Mouse (Mus musculus): ENCODE measurements at regions not wholly inside any gene's neighbourhood (a gene's known extent, or its start where the extent isn't known, plus 50 kb on each side); places are given as distances from the start of the nearest gene placed in this dataset.
"Not testable (repeated sequence)": the region's sequence is repeated elsewhere in the genome, so short reads cannot be mapped to it uniquely, and the experiment has no call there.

DNA sequence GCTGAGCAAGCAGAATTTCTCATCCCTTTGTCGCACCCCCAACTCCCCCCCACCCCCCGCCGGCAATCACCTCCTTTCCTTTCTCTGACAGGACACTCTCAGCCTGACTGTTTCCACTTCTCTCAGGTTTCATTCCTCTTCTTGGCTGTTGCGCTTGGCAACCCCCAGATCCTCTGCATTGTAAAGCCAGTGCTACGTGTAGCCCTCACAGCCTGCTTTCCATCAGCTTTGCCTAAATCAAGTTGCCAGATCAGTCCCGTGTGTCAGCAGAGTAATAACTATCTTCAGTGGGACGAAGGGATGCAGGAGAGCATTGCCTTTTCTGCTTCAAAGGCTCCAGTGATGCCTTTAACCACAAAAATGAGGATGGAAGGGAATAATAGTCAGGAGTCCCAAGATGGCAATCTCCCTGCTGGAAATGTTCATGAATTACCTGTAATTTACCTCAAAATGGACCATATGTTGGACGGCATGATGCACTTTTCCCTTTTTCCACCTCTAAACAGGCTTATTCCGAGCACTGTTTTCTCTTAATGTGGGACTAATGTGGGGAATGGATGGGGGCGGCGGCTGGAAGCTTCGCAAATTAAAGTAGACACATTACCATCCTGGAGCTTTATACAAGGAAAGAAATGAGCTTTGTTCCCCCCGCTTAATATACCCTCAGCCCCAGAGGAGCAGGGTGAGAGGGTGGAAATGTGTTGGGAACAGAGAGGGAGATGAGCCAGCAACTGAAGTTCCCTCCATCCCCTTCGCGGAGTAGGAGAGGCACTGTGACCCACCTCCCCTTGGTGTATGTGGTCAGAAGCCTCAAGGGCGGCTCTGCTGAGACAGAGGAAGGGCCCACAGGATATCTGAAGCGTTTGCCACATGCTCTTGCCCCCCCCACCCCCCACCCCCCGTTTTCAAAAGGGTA, 168.3 kb upstream of the Npvf start:
- Histone ChIP-seq H3K27me3 (ENCODE audit: control insufficient read depth, insufficient read depth, low read length) (0 out of 2 replicates have a peak, but pooled peaks cover 3% of the 10 kb centered on the region), H3K27ac (ENCODE audit: low read length) (no peak overlapping the region), H3K4me1 (ENCODE audit: control insufficient read depth, insufficient read depth, low read length) (peaks cover 3% of the 10 kb centered on the region; the same call in 1 of the 2 replicates), H3K36me3 (ENCODE audit: control insufficient read depth, insufficient read depth) (no peaks in the 10 kb centered on the region), H3K9me3 (replicated peaks; ENCODE audit: control insufficient read depth, low read length) (no peaks in the 10 kb centered on the region), H3K9ac (ENCODE audit: low read length) (no peak overlapping the region), H3K4me3 (ENCODE audit: low read length) (no peak overlapping the region), H3K4me2 (ENCODE audit: low read depth, low read length) (no peak overlapping the region)
- no peak for ATAC-seq (replicated peaks; ENCODE audit: extremely low read depth, insufficient read depth, low FRiP score)
- WGBS: 58% methylated on average over 18 of the region's 18 CpGs

DNA sequence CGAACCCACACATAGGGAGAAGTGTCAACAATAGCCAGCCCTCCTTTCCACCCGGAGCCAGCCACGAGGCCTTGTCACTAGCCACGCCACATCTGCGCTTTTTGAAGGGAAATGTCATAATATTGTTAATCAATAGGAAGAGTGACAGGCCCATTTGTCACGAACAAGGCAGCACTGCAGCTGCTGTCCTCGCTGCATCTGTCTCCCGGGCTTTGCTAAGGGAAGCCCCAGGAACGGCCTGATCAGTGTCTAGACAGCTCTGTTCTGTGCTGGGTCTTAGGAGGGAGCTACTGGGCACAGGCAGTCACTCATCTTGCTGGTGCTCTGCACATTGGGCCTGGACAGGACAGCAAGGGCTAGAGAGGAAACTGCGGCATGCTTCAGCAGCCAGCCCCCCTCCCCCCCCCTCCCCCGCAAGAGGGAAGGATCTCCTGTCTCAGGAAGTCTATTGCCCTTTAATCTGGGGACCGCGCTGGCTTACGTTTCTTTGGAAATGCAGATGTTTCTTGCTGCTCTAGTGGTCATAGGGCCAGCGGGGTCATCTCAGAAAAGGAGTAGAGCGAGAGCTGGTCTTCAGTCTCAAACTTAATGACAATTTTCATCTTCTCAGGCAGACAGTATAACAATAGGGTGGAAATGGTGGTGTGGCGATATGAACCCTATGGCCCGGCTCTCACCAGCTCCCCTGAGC, 169.1 kb upstream of the Npvf start:
- Histone ChIP-seq H3K4me1 (ENCODE audit: control insufficient read depth, insufficient read depth, low read length) (peaks cover 3% of the 10 kb centered on the region; the same call in 1 of the 2 replicates), H3K4me2 (ENCODE audit: low read depth, low read length) (no peak overlapping the region), H3K27ac (ENCODE audit: low read length) (no peak overlapping the region), H3K27me3 (ENCODE audit: control insufficient read depth, insufficient read depth, low read length) (0 out of 2 replicates have a peak, but pooled peaks cover 3% of the 10 kb centered on the region), H3K36me3 (ENCODE audit: control insufficient read depth, insufficient read depth) (no peaks in the 10 kb centered on the region), H3K4me3 (ENCODE audit: low read length) (no peak overlapping the region), H3K9me3 (replicated peaks; ENCODE audit: control insufficient read depth, low read length) (peaks cover 5% of the 10 kb centered on the region), H3K9ac (ENCODE audit: low read length) (no peak overlapping the region)
- ATAC-seq (replicated peaks; ENCODE audit: extremely low read depth, insufficient read depth, low FRiP score): no peak
- WGBS: 27% methylated on average over 18 of the region's 18 CpGs

DNA sequence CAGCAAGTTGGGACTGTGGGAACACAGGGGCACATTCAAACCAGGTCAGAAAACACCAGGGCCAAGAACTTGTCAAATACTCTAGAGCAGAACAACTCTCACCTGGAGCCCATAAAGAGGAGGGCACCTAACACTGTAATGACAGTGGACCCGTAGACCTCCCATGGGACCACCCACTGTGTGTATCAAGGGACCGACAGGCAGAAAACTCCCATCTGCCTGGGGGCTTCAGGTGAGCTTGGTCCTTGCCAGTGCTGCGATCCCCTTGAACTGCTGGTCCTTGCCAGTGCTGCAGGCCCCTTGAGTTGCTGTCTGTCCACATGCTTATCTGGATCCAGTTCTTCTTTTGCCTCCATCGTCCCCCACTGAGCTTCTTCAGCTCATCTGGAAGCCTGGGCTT, 170.2 kb upstream of the Npvf start:
- Histone ChIP-seq H3K36me3 (ENCODE audit: control insufficient read depth, insufficient read depth) (no peaks in the 10 kb centered on the region), H3K9ac (ENCODE audit: low read length) (no peak overlapping the region), H3K9me3 (replicated peaks; ENCODE audit: control insufficient read depth, low read length) (peaks cover 5% of the 10 kb centered on the region), H3K4me2 (ENCODE audit: low read depth, low read length) (no peak overlapping the region), H3K4me1 (ENCODE audit: control insufficient read depth, insufficient read depth, low read length) (peaks cover 3% of the 10 kb centered on the region; the same call in 1 of the 2 replicates), H3K27me3 (ENCODE audit: control insufficient read depth, insufficient read depth, low read length) (0 out of 2 replicates have a peak, but pooled peaks cover 3% of the 10 kb centered on the region), H3K4me3 (ENCODE audit: low read length) (no peak overlapping the region), H3K27ac (ENCODE audit: low read length) (no peak overlapping the region)
- 61% methylated on average over 4 of the region's 4 CpGs for WGBS
- no peak for ATAC-seq (replicated peaks; ENCODE audit: extremely low read depth, insufficient read depth, low FRiP score)

DNA sequence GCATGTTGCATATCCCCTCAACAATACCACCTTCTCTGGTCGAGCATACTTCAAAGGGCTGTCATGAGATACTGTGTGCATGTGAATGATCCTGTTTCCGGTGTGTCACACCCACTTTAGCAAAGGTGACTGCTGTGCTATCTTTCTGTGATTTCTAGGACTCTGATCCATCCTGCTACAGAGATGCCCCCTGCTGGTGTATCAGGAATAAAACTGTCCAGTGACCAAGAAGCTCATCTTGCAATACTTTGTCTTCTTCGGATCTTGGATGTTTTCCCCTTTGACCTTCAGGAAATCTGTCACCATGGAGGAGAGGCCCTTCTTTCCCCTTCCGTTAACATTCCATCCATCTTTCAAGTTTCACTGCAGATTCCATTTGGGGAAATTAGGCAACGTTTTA, 177.5 kb upstream of the Npvf start:
- WGBS: 67% methylated on average over 5 of the region's 5 CpGs
- H3K27me3 ChIP-seq (ENCODE audit: control insufficient read depth, insufficient read depth, low read length): no peaks in the 10 kb centered on the region
- H3K4me1 ChIP-seq (ENCODE audit: control insufficient read depth, insufficient read depth, low read length): no peaks in the 10 kb centered on the region
- ATAC-seq (replicated peaks; ENCODE audit: extremely low read depth, insufficient read depth, low FRiP score): no peak
- H3K36me3 ChIP-seq (ENCODE audit: control insufficient read depth, insufficient read depth): no peaks in the 10 kb centered on the region
- H3K4me2 ChIP-seq (ENCODE audit: low read depth, low read length): no peak overlapping the region
- no peak overlapping the region for H3K9ac ChIP-seq (ENCODE audit: low read length)
- H3K9me3 ChIP-seq (replicated peaks; ENCODE audit: control insufficient read depth, low read length): peaks cover 5% of the 10 kb centered on the region
- no peak overlapping the region for H3K27ac ChIP-seq (ENCODE audit: low read length)
- H3K4me3 ChIP-seq (ENCODE audit: low read length): no peak overlapping the region

DNA sequence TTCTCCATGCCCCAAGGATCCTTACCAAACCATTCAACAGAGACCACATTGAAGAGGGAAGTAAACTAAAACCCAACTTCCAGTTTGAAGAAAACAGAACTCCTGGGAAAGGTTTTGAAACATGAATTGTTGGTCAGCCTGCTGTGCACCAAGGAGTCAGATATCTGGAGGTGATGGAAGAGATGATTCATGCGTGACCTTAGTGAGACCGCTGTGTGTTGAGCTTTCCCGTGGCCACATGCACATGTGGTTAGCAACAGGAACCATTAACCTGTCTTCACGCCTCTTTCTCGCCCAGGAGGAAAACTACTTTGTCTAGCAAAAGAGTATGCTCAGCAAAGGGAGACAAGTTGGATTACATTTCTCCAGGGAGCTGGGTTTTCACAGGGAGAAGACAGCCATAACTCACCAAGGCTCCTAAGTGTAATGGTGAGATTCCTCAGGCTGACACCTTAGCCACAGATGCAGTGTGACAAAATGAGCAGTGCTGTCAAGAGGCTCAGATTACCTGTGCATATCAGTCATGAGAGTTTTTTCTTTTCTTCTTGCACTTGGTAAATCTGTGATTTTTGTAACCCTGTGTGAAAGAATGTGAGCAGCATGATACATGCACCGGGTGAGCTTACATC, 181.9 kb upstream of the Npvf start:
- no peak for ATAC-seq (replicated peaks; ENCODE audit: extremely low read depth, insufficient read depth, low FRiP score)

DNA sequence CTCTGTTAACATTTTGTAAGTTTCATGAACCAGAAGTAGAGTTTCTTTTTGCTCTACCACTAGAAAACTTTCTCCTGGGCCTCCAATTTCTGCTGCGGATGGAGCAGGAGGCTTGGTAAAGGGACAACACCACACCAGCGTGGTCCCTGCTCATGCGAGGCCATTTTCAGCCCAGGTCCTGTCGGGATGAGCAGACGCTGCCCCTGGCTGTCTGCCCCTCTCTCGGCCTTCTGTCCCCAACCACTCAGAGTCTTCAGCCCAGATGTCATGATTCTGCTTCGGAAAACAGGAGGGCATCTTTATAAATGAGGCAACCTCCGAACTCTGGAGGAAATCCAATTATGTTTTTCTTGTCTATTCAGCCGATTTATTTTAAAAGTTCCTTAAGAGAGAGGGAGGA, 186.6 kb upstream of the Npvf start:
- Histone ChIP-seq H3K27ac (ENCODE audit: low read length) (no peak overlapping the region), H3K4me2 (ENCODE audit: low read depth, low read length) (no peak overlapping the region), H3K9me3 (replicated peaks; ENCODE audit: control insufficient read depth, low read length) (no peaks in the 10 kb centered on the region), H3K36me3 (ENCODE audit: control insufficient read depth, insufficient read depth) (no peaks in the 10 kb centered on the region), H3K4me1 (ENCODE audit: control insufficient read depth, insufficient read depth, low read length) (no peaks in the 10 kb centered on the region), H3K27me3 (ENCODE audit: control insufficient read depth, insufficient read depth, low read length) (0 out of 2 replicates have a peak, but pooled peaks cover 2% of the 10 kb centered on the region), H3K4me3 (ENCODE audit: low read length) (no peak overlapping the region), H3K9ac (ENCODE audit: low read length) (no peak overlapping the region)
- no peak for ATAC-seq (replicated peaks; ENCODE audit: extremely low read depth, insufficient read depth, low FRiP score)
- WGBS: 62% methylated on average over 9 of the region's 9 CpGs

More for the DNA sequence above, 181.9 kb upstream of the Npvf start:
- WGBS: 73% methylated on average over 6 of the region's 6 CpGs
- Histone ChIP-seq H3K4me3 (ENCODE audit: low read length) (no peak overlapping the region), H3K4me2 (ENCODE audit: low read depth, low read length) (no peak overlapping the region), H3K4me1 (ENCODE audit: control insufficient read depth, insufficient read depth, low read length) (no peaks in the 10 kb centered on the region), H3K27ac (ENCODE audit: low read length) (no peak overlapping the region), H3K9me3 (replicated peaks; ENCODE audit: control insufficient read depth, low read length) (no peaks in the 10 kb centered on the region), H3K36me3 (ENCODE audit: control insufficient read depth, insufficient read depth) (no peaks in the 10 kb centered on the region), H3K27me3 (ENCODE audit: control insufficient read depth, insufficient read depth, low read length) (no peaks in the 10 kb centered on the region), H3K9ac (ENCODE audit: low read length) (no peak overlapping the region)

DNA sequence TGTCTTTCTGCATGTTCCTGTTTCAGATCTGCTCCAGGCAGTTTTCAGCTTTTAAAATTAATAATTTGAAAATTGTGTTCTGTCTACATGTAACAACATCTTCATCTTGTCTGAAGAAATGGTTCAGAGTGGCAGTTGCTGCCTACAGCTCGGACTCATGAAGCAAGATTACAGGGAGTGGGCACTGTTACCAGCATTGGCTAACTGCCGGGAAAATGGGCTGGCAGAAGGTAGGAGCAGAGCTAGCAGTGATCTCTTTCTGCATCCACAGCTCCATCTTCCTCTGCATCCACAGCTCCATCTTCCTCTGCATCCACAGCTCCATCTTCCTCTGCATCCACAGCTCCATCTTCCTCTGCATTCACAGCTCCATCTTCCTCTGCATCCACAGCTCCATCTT, 191.0 kb upstream of the Npvf start:
- H3K4me1 ChIP-seq (ENCODE audit: control insufficient read depth, insufficient read depth, low read length); H3K27me3 ChIP-seq (ENCODE audit: control insufficient read depth, insufficient read depth, low read length); H3K4me3 ChIP-seq (ENCODE audit: low read length); H3K27ac ChIP-seq (ENCODE audit: low read length); H3K9me3 ChIP-seq (replicated peaks; ENCODE audit: control insufficient read depth, low read length); H3K9ac ChIP-seq (ENCODE audit: low read length); H3K4me2 ChIP-seq (ENCODE audit: low read depth, low read length); H3K36me3 ChIP-seq (ENCODE audit: control insufficient read depth, insufficient read depth); ATAC-seq (replicated peaks; ENCODE audit: extremely low read depth, insufficient read depth, low FRiP score): not testable (repeated sequence)
- 74% methylated on average over 2 of the region's 2 CpGs for WGBS

DNA sequence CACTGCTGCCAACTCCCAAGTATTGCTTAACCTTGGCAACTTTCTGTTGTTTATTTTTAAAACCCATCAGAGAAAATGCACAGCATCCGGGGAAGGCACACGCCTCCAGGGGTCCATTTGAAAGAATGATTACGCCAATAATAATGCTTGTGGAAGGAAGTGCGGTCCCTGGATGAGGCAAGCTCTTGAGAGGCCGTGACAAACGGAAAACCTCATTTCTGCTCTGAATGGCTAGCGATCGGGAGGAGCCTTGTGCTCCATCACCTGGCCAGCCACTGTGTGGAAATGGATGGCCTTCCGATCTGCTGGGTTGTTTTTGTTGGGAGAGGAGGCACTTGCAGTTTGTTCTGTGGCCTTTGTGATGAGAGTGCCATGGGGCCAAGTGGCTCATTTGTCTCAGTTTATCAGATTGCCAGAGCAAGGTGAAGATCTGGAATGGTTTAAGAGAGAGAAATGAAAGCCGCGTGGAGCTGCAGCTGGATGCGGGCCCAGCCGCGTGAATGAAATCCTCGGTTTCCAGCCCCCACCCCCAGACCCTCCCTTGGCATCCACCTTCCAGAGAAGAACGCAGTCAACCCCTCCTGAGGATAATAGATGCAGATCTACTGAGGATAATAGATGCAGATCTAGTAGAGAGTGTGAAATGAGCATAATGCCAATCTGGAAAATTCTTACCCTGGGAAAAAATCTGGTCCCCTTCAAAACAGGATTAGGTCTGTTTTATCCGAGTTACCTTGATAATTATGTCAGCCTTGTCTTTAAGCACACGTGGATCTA, 192.7 kb upstream of the Npvf start:
- Histone ChIP-seq H3K36me3 (ENCODE audit: control insufficient read depth, insufficient read depth) (no peaks in the 10 kb centered on the region), H3K4me3 (ENCODE audit: low read length) (no peak overlapping the region), H3K9ac (ENCODE audit: low read length) (no peak overlapping the region), H3K4me1 (ENCODE audit: control insufficient read depth, insufficient read depth, low read length) (no peaks in the 10 kb centered on the region), H3K9me3 (replicated peaks; ENCODE audit: control insufficient read depth, low read length) (no peaks in the 10 kb centered on the region), H3K4me2 (ENCODE audit: low read depth, low read length) (no peak overlapping the region), H3K27ac (ENCODE audit: low read length) (no peak overlapping the region), H3K27me3 (ENCODE audit: control insufficient read depth, insufficient read depth, low read length) (0 out of 2 replicates have a peak, but pooled peaks cover 2% of the 10 kb centered on the region)
- 62% methylated on average over 18 of the region's 18 CpGs for WGBS
- no peak for ATAC-seq (replicated peaks; ENCODE audit: extremely low read depth, insufficient read depth, low FRiP score)

Data from heart, embryonic 16.5 days (tissue).